Mouse (Mus musculus): ENCODE data around the gene Pold2.

Pold2 gene

DNA sequence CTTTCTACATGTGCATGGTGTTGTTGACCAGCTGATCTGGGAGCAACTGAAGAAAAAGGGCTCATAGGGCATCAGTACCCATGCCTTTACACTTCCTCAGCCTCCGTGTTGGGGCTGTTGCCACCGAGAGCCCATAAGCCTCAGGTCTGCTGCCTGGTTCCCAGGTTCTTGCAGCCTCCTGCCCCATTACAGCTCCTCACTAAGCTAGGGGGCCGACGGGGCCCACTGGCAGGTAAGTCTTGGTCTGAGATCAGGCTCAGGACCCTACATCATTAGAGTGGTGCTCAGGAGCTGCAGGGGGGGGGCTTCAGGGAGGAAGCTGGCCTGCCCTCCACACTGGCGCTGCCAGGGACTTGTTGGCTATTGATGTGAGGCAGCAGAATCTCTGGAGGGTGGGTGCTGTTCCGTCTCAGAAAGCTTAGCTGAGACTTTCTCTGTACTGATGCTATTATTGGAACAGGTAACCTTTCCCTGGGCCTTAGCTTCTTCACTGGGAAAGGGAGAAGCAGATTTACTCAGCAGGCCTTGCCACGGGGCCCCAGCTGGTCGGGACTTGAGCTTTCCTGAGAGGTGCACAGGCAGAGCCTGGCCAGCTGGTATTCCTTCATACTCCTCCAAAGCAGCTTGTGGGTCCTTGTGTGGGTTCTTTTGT lies 21.5 kb downstream of the Pold2 start:
- DNase-seq: no peak

DNA sequence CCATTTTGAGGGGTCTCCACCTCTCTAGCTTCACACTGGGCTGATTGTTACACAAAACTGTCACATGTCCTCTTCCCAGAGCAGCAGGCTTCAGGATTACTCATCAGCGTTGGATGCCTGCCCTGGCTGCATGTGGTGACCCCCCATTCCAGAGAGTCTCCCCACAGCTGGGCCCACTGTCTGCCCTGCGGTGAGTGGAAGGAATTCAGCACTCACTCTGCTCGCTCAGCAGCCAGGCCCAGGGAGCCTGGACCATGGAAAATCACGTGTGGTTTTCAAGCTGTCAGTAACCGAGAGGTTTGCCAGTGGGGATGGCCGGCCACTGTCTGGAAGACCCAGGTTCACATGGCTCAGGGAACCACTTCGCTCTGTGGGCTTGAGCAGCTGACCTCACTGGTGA lies 22.2 kb downstream of the Pold2 start:
- DNase-seq: peak; percentile 55 to 77

DNA sequence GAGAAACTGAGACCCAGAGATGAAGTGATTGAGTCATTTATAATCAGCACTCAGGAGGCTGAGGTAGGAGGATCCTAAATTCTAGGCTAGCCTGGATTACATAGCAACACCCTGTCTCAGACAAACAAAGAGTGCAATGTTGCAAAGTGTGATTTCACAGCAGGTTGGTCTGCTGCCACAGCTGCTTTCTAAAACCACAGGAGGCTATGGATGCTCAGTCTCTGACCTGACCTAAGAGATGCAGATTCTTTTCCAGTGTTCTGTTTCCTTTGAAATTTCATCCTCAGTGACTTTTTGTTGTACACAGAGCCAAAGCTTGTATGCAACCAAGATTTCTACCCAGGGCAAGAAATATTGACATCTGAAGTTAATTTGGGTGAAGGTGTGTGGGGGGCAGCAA lies 22.6 kb downstream of the Pold2 start:
- no peak for DNase-seq

DNA sequence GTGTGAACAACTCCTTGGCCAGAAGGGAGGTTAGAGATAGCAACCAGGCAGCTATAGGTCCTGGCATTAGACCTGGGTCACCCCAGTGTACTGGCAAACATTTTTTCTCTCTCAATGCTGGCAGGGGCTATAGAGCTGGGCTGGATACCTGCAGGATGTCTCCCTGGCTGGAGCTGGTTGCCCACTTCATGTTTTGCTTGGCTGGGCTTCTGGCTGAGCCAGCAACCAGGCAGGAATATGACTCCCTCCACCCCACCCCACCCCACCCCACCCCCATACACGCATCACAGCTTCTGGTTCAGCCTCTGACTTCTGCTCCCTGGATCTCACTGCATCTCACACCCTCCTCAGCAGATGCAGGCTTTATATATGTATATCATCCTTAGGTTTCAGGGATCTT lies 25.8 kb downstream of the Pold2 start:
- DNase-seq: no peak

DNA sequence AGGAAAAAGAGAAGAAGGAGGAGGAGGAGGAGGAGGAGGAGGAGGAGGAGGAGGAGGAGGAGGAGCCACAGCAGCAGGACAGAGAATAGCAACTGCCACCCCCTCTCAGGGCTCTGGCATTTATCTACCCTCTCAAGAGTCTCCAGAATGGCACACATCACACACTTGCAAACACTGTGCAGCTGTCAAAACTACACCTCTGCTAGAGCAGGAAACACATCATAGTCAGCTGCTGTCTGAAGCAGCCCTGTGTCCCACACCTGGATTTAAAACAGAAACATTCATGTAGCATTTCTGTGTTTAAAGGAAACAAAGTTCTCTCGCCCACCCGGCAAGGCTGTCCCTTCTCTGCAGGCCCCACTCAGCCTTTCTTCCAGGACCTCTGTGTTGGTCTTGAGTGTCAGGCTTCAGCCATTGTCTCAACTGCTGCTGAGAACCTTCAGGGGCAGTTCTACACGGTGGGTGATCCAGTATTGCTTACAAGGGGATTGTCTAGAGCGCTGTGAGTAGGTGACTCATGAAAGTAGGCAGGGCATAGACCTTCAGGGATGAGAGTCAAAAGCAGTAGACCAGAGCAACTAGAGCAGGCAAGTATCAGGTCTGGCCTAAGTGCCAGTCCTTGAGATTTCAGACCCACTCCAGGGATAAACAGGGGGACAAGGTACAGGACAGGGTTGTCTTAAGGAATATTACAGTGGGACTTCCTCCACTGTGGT lies 26.9 kb downstream of the Pold2 start:
- DNase-seq: no peak

DNA sequence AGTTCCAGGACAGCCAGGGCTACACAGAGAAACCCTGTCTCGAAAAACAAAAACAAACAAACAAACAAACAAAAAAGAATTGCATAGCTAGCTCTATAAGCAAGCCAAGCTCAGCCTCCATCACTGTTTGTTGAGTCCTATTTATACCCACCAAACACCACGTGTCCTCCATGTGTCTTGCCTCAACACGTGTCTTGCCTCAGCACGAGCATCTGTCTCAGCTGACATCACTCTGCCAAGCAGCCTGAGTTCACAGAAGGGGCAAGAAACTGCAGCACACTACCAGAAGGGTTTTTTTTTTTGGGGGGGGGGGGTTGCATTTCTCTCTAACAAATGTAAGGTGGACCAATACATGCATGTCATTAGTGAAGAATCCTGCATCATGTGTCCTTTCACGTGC lies 27.6 kb downstream of the Pold2 start:
- DNase-seq: no peak

DNA sequence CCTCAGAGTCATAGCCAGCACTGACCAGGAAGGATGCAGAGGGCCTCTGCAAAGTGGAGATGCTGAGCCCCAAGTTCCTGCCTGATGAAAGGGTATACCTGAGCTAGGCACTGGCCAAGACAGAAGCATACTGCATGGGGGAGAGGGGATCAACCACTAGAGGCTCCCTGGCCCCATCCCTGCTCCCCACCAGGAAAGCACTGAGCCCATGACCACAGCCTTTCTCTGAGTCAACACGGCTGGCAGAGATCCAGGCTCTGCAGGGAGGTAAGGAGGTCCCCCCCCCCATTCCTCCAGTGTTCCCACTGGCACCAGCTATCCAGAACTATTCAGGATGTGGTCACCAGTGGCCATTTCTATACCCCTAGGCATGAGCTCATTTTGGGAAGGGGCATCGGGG lies 28.8 kb downstream of the Pold2 start:
- DNase-seq: no peak

DNA sequence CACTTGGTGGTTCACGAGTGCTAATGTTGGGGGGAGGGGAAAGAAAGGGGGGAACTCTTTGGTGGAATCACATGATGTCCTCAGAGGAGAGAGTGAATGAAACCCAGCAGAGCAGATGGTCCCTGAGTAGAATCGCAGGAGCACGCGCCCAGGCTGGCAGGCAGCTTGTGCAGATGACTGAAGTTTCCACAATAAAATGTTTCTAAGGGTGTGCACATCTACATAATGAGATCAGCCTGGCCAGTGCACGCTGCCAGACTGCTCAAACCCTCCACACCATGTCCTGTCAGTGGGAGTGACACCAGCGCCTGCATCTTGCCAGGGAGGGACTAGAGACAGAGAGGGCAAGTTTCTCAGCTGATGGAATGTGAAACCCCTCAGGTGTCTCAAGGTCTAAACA lies 29.4 kb downstream of the Pold2 start:
- no peak for DNase-seq

DNA sequence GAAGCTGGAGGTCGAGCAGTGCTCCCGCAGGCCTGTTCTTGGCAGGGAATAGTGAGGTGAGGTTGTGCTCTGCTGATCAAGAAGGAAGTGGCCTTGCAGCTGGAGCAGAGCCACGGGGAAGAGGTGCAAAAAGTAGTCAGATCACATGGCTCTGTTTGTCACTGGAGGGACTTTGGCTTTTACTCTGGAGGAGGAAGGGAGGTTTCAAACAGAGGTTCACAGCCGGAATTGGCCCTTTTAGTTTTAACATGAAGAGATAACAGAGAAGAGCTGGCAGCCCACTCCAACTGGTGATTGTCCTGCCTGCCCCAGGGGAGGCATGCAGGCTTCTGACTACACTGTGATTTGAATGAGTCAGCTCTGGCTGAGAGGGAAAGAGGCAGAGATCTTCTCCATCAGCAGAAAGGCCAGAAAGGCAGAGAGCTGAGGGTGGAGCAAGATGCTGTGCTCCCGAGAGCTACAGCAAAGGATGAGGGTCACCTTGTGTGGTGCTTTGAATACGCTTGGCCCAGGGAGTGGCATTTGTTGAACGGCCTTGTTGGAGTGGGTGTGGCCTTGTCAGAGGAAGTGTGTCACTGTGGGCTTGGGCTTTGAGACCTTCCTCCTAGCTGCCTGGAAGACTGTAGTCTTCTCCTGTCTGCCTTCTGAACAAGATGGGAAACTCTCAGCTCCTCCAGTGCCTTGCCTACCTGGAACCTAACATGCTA lies 31.3 kb downstream of the Pold2 start:
- DNase-seq: peak; percentile 27 to 54

DNA sequence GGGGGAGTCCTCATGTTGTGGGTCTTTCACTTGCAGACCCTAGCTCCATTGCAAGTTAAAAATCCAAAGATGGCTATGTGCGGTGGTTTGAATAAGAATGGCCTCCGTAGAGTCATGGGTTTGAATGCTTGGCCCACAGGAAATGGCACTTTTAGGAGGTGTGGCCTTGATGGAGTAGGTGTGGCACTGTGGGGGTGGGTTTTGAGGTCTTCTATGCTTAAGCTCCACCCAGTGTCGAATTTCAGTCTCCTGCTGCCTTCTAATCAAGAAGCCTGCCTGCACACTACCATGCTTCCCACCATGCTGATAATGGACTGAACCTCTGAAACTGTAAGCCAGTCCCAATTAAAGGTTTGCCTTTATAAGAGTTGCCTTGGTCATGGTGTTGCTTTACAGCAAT lies 35.0 kb downstream of the Pold2 start:
- peak in 1 of 2 experiments; percentile 13 for DNase-seq

DNA sequence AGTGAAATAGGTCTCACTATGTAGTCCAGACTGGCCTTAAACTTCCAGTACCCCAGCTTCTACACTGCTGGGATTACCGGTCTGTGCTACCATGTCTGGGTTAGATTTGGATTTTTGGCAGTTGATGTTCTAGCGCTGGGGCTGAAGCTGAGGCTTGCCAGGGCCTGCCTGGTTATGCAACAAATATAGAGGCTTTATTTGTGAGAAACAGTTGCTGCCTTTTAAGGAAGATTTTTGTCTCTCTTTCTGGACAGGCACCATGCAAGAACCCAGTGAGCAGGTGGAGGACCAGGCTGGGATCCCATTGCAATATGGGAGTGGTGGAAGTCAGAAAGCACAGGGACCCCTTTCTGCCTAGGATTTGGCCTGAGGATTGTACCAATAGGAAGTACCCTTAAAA lies 36.3 kb downstream of the Pold2 start:
- DNase-seq: no peak

DNA sequence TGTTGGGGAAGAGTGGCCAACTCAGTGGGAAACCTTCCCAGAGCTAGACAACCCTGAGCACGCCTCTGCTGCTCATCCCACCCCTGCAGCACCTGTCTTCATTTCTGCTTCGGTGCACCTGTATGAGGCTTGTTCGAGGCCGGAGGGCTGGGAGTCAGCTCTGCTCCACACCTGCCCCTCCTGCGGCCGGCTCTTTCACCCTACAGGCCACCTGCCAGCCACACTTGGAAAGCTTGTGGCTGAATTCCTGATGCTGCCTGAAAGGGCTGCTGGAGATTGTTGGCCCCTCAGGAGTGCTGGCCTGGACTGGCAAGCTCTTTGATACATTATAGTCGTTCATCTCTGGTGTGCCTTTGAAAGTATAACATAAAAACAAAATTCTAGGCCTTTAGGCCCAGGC lies 37.7 kb downstream of the Pold2 start:
- DNase-seq: no peak

DNA sequence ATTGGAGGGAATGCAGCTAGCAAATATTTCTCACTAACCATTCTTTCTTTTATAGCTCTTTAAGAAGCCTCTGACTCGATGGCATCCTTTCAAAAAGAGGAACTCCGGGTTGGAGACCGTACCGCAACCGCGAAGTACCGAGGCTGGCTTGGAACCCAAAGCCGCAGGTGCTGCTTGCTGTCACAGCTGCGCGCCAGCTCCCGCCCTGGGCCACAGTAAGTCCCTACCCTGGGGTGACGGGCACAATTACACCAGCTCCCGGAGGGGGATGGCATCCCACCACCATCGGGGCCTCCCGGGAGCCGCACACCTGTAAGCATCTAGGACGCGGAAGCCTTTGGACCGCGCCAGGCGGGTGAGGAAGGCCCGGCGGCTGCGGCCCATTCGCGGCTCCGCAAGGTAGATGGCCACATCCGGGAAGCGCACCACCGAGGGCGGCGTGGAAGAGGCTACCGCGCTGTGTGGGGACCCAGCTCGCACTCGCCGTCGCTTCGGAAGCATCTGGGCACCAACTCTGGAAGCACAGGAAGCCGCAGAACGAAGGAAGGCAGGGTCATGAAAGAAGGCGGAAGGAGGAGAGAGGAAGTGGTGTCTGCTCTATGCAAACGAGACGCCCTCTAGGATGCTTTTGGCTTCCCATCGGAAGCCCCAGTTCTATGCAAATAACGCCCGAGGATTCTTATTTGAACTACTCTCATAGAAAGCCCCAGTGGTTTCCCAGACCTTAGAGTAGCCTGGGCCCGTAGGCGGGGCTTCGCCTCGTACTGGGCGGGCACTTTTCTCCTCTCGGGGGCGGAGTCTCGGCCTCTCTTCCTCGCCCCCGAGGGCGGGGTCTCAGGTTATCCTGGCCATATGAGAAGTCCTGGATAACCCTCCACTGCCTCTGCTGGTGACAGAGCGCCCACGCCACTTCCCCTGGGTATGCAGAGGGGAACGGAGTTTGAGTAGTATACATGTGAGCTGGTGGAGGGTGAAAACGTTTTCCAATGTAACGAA lies 40.5 kb downstream of the Pold2 start, which contains the start of gene Polm:
Gene Polm, minus strand, starts transcription at position 766 of the 996 bp plus-strand sequence.
- DNase-seq: peak; percentile 96

DNA sequence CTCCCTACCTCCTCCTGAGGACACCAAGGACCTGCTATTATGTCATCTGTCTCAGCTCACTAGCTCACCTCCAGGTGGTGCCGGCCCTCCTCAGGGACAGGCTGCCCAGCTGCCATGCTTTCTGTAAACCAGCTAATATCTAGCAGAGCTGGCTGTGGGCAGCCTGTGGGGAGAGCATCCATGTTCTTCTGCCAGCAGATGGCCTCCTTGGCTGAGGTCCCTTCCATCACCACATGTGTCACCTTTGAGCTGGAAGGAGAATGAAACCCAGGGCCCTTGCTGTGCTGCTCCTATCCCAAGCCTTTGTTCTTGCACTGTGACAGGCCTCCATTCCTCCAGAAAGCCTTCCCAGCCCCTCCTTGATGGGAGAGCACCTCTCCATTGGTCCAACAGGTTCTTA lies 42.0 kb downstream of the Pold2 start:
- peak in 1 of 2 experiments; percentile 44 for DNase-seq

DNA sequence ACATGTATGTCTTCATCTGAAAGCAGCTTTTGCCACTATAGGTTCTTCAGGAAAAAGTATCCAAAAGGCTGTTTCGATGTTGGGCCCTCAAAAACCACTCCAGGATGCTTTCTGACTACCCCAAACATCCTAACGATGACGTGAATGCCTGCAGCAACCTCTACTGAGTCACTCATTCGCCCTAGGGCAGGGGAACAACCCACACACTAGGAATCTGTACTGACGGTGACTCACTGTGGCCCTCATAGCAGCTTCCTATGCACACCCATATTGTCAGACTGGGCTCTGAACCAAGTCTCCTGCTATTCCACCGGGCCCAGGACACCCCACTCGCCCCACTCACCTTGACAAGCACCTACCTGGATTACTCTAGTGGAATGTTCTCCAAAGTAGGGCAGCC lies 43.0 kb downstream of the Pold2 start:
- DNase-seq: no peak

DNA sequence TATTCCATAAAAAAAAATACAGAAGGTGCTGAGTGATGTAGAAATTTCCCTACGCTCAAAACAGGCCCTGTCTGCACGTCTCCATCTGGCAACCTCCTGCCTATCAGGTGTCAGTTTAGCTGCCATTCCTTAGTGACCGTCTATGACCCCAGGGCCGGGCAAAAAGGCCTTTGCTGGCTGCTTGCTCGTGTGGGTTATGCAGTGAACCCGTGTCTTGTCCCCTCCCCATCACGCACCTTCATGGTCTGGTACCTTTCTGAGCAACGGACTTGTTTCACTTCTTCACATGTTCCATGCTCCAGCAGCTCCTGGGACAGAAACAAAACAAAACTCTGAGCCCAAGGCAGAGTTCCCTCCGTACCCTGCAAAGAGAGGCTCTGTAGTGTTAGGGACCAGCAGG lies 43.6 kb downstream of the Pold2 start:
- no peak for DNase-seq

DNA sequence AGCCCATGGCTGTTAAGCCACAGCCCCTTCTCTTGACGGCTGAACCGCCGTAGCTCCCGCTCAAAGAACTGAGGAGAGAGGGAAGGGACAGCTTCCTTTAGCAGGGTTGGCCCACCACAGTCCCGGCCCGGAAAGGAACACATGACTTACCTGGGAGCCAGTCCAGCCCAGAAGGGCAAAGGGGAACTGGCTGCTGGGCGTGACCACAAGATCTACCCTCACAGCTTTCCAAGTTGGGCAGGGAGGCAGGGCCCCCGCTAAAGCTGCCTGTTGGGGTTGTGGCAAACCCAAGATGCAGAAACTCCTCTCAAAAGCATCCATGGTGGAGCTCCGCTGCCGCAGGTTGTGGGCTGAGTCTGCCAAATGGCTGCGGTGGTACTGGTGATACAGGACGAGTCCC lies 48.8 kb downstream of the Pold2 start:
- no peak for DNase-seq

DNA sequence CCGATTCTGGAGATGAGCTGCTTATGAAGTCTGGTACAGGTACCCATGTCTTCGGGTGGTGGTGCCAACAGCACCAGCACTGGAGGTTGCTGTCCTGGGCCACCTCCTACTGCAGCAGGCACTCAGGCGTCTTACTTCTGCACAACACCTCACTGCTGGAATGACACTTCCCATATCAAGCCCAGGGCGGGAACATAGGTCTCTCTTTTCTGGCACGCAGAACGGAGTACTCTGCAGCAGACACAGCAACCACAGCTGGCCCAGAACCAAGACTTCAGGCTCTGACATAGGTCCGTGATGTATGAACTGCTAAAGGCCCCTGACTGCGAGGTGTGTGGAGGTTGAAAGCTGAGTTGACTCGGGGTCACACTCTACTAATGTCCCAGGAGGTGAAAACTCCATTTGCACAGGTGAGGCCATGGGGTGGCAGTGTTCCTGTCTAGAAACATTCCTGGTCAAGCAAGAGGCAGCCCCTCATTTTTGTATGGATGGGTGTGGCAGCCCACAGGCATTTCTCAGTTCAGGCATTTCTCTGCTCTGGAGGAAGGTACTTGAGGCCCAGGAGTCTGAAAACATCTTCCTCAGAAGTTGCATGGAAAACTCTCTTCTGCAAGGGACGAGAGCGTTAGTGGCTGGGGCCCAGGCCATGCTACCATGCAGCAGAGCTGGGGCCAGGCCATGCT lies 49.4 kb downstream of the Pold2 start:
- DNase-seq: no peak

DNA sequence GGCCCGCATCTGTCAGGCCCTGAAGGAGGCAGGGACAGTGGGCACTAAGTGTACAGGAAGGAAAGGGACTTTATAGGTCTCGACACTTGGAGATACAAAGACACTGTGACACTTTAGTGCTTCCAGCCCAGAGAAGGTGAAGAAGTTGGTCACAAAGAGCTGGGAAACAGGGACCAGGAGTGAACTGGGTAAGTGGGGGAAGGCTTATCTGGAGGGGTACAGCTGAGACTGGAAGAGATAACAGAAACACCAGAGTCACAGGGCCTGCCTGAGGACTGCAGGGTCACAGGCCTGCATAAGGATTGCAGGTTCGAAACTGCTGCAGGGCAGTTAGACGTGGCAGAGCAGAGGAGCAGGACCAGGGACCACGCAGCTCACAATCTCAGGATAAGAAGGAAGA lies 50.2 kb downstream of the Pold2 start:
- DNase-seq: no peak

DNA sequence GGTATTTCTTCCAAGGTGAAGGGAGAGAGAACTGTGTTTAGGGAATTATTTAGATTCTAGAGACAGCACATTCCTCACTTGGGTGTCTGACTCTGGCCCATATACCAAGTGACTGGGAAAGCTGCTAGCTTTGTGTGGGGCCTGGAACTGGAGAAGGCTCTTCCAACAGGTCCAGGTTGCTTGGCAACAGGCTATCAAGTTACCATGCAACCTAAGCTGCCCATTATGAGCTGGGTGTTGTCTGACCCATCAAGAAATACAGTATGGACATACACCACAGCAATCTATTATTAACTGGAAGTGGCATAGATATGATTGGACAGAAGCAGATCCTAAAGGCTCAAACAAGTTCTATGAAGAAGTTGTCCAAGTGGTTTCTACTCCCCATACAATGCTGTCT lies 52.7 kb downstream of the Pold2 start:
- DNase-seq: no peak

Data from lung, postnatal 4 days (tissue).